Mouse (Mus musculus) ES-E14 (cell line): ENCODE measurements around the gene Smoc1.

Source experiments
- CHD2 ChIP-seq: IDR thresholded peaks from 2 replicates; pipeline ENCODE4 v1.6.1; 2014; ENCODE audit warnings: mild to moderate bottlenecking, low read depth, low read length, inconsistent platforms
- HCFC1 ChIP-seq: IDR thresholded peaks from 2 replicates; pipeline ENCODE4 v1.6.1; 2012; ENCODE audit warnings: low read length, inconsistent platforms, borderline replicate concordance; ENCODE audit not compliant: insufficient read depth
- MAFK ChIP-seq: IDR thresholded peaks from 2 replicates; pipeline ENCODE4 v1.6.1; 2014; ENCODE audit warnings: mild to moderate bottlenecking, low read depth, low read length, inconsistent platforms; ENCODE audit not compliant: insufficient read depth
- ZC3H11A ChIP-seq: IDR thresholded peaks from 2 replicates; pipeline ENCODE4 v1.6.1; 2012; ENCODE audit warnings: low read depth, mild to moderate bottlenecking, inconsistent platforms, low read length, borderline replicate concordance
- ZNF384 ChIP-seq: IDR thresholded peaks from 2 replicates; pipeline ENCODE4 v1.6.1; 2012; ENCODE audit warnings: low read depth, low read length, inconsistent platforms

DNA sequence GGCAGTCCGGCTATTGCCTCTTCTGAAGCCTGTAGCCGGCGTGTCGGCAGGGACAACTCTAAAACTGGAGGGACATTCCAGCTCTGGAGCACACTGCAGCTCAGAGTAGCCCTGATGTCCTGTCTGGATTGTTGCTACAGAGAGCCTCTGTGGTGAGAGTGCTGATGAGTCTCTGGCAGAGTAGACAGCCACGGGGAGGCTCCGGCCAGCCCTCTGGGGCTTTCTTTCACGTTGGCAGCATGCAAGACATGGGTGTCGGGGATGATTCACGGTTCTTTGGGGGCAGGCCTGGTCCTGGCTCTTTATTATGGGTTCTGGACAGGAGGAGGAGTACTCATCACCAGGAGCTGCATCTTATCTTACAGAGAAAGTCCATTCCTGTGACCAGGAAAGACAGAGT lies 140.5 kb downstream of the Smoc1 start:
- no peak for TF ChIP-seq CHD2
- TF ChIP-seq MAFK: no peak
- no peak for TF ChIP-seq ZC3H11A
- TF ChIP-seq ZNF384: no peak
- TF ChIP-seq HCFC1: no peak
